Mouse (Mus musculus): ENCODE results near the gene Lsm7.

DNA sequence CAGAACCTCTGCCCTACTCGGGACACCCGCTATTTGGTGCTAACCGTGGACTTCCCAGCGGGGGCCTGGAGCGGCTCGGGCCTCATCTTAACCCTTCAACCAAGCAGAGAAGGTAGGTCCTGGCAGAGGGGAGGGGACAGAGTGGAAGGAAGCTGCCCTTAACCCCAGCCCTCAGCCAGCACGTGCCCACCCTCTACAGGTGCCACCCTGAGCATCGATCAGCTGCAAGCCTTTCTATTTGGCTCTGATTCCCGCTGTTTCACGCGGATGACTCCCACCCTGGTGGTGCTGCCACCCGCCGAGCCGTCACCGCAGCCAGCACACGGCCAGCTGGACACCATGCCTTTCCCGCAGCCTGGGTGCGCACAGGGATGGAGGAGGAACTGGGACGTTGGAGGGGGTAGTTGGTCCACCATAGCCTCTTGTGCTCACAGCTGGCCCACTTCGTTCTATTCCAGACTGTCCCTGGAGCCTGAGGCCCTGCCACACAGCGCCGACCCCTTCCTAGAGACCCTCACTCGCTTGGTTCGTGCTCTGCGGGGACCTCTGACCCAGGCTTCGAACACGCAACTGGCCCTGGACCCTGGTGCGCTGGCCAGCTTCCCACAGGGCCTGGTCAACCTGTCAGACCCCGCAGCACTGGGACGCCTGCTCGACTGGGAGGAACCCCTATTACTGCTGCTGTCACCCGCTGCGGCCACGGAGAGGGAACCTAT lies 48.5 kb downstream of the Lsm7 start:
- no peak for TF ChIP-seq CTCF (conservative IDR thresholded peaks at IDR 0.05 in 1 of 2, IDR thresholded peaks at IDR 0.05 in 1 of 2; ENCODE audit: low read depth in 2 of 2, low read length in 2 of 2)
- no peak for TF ChIP-seq MXI1 (IDR thresholded peaks at IDR 0.05; ENCODE audit: low read depth, low read length)
- TF ChIP-seq POLR2A (IDR thresholded peaks at IDR 0.05; ENCODE audit: low read depth, low read length), result no peak

Data from CH12.LX (cell line).